Mouse (Mus musculus) MEL-GATA-1-ER (cell line): ENCODE measurements around the gene Srpk3.

ENCODE experiments used
- DNase-seq: peaks from one replicate; pipeline ENCODE4 v3.0.0-alpha.2; 2012; ENCODE audit warnings: low read depth; ENCODE audit errors: extremely low read depth

Srpk3 gene

DNA sequence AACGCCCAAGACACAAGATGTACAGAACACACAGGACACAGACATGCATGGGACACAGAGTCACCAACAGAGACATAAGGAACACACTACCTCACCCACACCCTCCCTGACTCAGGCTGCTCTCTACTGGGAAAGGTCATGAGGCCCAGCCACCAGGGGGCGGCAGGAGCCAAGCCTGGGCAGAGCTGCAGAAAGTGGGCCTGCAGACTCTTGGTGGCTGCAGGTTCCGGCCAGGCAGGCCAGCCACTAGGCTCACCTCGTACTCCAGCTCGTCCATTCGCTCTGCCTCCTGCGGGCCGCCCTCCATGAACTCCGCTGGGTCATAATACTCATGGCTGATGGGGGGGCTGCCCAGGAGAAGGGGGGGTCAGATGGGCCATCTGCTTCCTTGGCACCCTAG is 24.3 kb downstream of the Srpk3 start:
- DNase-seq: no peak

DNA sequence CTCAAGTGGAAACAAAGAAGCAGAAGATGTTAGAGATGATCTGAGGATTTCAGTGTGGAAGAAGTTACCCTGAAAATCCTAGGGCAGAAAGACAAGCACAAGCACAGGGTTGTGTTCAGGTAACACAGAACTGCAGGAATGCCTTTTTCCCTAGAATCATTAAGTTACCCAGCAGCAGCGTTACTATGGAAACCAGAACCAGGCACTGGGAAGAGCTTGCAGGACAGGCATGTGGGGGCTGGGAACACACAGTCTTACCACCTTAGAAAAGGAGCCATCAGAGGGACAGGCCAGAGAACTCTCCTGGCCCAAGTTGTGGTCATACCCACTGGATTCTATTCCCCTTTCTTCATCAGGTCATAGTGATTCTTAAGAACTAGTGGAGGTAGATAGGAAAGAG is 31.6 kb downstream of the Srpk3 start:
- DNase-seq: no peak

DNA sequence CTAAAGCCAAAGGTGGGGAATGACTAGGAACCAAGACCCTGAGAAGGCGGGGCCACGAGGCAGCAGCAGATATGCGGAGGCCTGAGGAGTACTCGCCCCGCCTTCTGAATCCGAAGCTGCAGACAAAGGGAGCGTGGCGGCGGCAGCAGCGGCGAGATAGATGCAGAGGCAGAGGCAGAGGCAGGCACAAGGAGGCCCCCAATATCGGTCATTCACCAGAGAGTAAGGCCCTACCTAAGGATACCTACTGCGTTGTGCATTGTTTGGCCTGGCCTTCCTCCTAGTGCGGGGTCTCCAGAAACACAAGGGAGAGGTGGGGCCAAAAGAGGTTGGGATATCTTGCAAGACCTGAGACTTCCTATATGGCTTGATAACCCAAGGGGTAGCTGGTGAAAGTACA is 40.9 kb downstream of the Srpk3 start:
- no peak for DNase-seq

DNA sequence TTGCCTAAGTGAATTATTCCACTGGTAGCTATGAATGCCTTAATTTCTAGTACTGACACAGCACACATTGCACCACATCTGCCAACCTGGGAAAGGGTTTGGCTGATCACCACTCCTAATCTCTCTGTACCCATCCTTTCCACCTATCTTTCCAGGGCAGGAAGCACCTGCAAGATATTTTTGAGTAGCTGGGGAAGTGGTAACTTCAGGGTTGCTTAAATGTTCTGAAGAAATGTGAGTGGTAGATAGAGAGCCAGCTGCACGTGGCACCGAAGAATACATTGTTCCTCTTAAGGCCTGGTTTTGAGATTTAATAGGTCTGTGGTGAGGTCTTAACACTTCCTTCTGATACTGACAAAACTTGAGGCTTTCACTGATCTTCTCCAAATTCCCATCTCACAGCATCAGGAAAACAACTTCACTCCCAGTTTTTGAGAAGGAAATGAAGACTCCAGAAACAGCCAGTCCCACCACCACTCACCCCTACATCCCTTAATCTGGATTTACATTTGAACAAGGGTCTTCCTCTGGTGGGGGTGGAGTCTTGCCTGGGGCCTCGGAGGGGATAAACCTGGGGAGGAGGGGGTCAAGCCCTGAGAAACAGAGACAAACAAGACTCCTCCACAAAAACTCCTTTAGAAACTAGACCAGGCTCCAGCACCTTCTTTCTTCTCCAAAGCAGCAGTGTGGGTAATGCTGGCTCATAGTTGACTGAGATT is 42.5 kb downstream of the Srpk3 start:
- DNase-seq: peak; percentile 91

DNA sequence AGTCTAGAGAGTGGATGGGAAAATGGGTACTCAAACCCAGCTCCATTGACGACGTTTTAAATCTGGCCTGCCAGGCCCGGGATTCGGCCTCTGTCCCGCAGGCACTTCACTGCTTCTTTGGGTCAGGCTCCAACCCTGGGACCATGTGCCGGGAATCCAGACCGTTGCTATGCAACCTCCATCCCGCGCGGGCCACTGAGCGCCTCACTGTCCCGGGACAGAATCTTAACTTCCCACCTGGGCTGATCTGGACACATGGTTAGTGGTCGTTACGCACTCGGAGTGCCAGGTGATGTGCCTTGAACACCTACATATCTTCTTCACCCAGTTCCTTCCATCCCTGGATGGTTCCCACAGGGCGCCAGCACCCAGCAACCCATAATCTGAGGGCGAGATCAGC is 49.5 kb downstream of the Srpk3 start:
- no peak for DNase-seq

DNA sequence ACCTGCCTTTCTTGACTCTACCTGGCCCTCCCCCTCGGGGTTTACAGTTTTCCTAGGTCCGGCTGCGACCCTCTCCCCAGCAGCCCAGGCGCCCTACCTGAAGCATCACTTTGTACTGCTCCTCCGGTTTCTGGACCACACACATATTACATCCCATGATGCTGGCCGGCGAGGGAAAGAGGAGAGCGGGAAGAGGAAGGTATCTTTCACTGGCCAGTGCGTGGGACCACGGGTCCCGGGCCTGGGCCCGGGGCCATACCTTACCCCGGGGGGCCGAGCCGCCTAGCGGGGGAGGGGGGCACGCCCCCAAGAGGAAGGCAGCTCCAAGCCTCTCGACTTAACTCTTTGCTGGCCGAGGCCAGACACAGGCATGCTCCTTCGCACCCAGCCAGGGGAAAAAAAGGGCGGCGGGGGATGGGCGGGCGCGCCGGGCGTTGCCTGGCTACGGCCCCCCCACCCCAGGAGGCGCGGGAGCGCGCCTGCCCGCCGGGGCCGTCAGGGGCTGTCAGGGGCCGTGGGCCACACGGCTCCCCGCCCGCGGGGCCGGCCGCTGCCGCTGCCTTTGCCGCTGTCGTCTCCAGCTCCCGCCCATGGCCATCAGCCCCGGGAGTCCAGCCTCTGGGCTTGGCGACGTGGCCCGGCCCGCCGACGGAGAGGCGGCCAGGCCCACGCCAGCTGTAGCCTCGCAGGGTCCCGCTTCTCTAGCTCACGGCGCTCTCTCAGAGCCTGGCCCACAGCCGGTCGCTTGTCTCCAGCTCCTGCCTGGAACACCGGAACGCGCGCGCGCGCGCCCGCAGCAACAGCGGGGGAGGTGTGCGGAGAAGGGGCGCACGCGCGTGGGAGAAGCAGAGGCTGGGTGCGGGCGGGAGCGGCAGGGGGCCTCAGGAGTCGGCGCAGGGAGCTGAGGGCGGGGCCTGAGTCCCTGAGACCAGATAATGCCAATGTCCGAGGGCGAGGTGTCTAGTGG is 50.3 kb downstream of the Srpk3 start, which contains the start of gene Pdzd4:
Pdzd4 (minus strand) TSS at position 785 of the 967 bp plus-strand sequence.
- peak; percentile 16 for DNase-seq
